Comparison of ENCODE assay signal across 8 mouse cellular contexts in the genomic region with DNA sequence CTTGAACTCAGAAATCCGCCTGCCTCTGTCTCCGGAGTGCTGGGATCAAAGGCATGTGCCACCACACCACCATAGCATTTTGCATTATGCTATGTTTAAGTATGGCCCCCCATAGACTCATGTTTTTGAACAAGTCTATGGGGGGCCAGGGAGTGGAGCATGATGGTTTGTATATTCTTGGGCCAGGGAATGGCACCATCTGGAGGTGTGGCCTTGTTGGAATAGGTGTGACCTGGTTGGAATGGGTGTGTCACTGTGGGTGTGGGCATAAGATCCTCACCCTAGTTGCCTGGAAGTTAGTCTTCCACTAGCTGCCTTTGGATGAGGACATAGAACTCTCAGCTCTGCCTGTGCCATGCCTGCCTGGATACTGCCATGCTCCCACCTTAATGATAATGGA. TPM values are rescaled to one million over a fixed set of nuclear protein-coding genes. Genes with fewer than 3 reads are reported as not detected.
DNase-seq lines count a peak whose midpoint lies in the region; ATAC-seq and TF ChIP-seq lines count a peak whose summit lies in the region.
"Not testable (repeated sequence)": the region's sequence is repeated elsewhere in the genome, so short reads cannot be mapped to it uniquely, and the experiment has no call there.

TSS of gene Sod2 (plus strand) at position 301 of the 400 bp plus-strand sequence.

- not testable (repeated sequence) for TF ChIP-seq CTCF in thymus, adult 2 months (IDR thresholded peaks at IDR 0.05; ENCODE audit: borderline replicate concordance, control insufficient read depth, extremely low read depth, insufficient read depth, low read length, poor library complexity)

- H3K36me3 ChIP-seq in erythroblast, embryonic 14.5 days (ENCODE audit: control insufficient read depth): peaks cover 12% of the 10 kb centered on the region
- H3K36me3 ChIP-seq in hindbrain, embryonic 12.5 days; midbrain, embryonic 14.5 days (ENCODE audit: control insufficient read depth, insufficient read depth, low read length); thymus, adult 2 months (ENCODE audit: control insufficient read depth, insufficient read depth, low read length): not testable (repeated sequence)
- peaks cover 13% of the 10 kb centered on the region for H3K36me3 ChIP-seq in liver, embryonic 12.5 days

- peaks cover 46% of the 10 kb centered on the region for H3K4me1 ChIP-seq in erythroblast, embryonic 14.5 days (ENCODE audit: control insufficient read depth)
- H3K4me1 ChIP-seq in hindbrain, embryonic 12.5 days; midbrain, embryonic 14.5 days (ENCODE audit: control insufficient read depth, insufficient read depth, low read length); thymus, adult 2 months (replicated peaks; ENCODE audit: control insufficient read depth, insufficient read depth, low read length): not testable (repeated sequence)
- H3K4me1 ChIP-seq in liver, embryonic 12.5 days: peaks cover 33% of the 10 kb centered on the region

- not testable (repeated sequence) for DNase-seq in adrenal gland, adult 8-10 months; layer of hippocampus, postnatal 10 days (ENCODE audit: low spot score in 2 of 2); midbrain, embryonic 14.5 days; thymus, adult 2 months
- peak; percentile 84 for DNase-seq in heart, adult 11 months

- ATAC-seq in hindbrain, embryonic 12.5 days (ENCODE audit: low FRiP score); liver, embryonic 12.5 days; midbrain, embryonic 14.5 days (ENCODE audit: low FRiP score, low TSS enrichment): not testable (repeated sequence)

- peak within 1 kb of the TSS; percentile 97 for H3K4me3 ChIP-seq in erythroblast, embryonic 14.5 days (replicated peaks)
- H3K4me3 ChIP-seq in hindbrain, embryonic 12.5 days: peak within 1 kb of the TSS; percentile 92
- peak within 1 kb of the TSS; percentile 88 for H3K4me3 ChIP-seq in liver, embryonic 12.5 days
- peak within 1 kb of the TSS; percentile 90 for H3K4me3 ChIP-seq in midbrain, embryonic 14.5 days (replicated peaks; ENCODE audit: low read depth, low read length)
- H3K4me3 ChIP-seq in thymus, adult 2 months (ENCODE audit: control insufficient read depth, insufficient read depth, low read length): peak within 1 kb of the TSS; percentile 70

- WGBS in hindbrain, embryonic 12.5 days: 86% methylated on average over 2 of the region's 2 CpGs
- 92% methylated on average over 2 of the region's 2 CpGs for WGBS in liver, embryonic 12.5 days (ENCODE audit: insufficient replicate concordance)
- 90% methylated on average over 2 of the region's 2 CpGs for WGBS in midbrain, embryonic 14.5 days
- 95% methylated on average over 2 of the region's 2 CpGs for WGBS in thymus, adult 2 months

- H3K27ac ChIP-seq in hindbrain, embryonic 12.5 days: peak within 1 kb of the TSS; percentile 60; the same call in 1 of the 2 replicates
- peak within 1 kb of the TSS; percentile 94 for H3K27ac ChIP-seq in liver, embryonic 12.5 days
- H3K27ac ChIP-seq in midbrain, embryonic 14.5 days (replicated peaks; ENCODE audit: low read depth, low read length): peak within 1 kb of the TSS; percentile 89
- H3K27ac ChIP-seq in thymus, adult 2 months (ENCODE audit: control insufficient read depth, insufficient read depth, low read length): not testable (repeated sequence)

- peak within 1 kb of the TSS; percentile 85 for H3K4me2 ChIP-seq in hindbrain, embryonic 12.5 days (replicated peaks)
- peak within 1 kb of the TSS; percentile 93 for H3K4me2 ChIP-seq in liver, embryonic 12.5 days
- peak within 1 kb of the TSS; percentile 90 for H3K4me2 ChIP-seq in midbrain, embryonic 14.5 days (ENCODE audit: low read length)

- peak within 1 kb of the TSS; percentile 83 for H3K9ac ChIP-seq in hindbrain, embryonic 12.5 days
- H3K9ac ChIP-seq in liver, embryonic 12.5 days: peak within 1 kb of the TSS; percentile 89; the same call in 1 of the 2 replicates
- peak within 1 kb of the TSS; percentile 68 for H3K9ac ChIP-seq in midbrain, embryonic 14.5 days (replicated peaks; ENCODE audit: low read length)

- not testable (repeated sequence) for TF ChIP-seq POLR2A in thymus, adult 2 months (IDR thresholded peaks at IDR 0.05; ENCODE audit: control insufficient read depth, extremely low read depth, insufficient read depth, low read length, poor library complexity)

- H3K9me3 ChIP-seq in erythroblast, embryonic 14.5 days (ENCODE audit: control insufficient read depth, low read length); hindbrain, embryonic 12.5 days (replicated peaks); liver, embryonic 12.5 days (replicated peaks); midbrain, embryonic 14.5 days (ENCODE audit: control insufficient read depth, low read length): not testable (repeated sequence)

- not testable (repeated sequence) for H3K27me3 ChIP-seq in erythroblast, embryonic 14.5 days (ENCODE audit: control insufficient read depth); hindbrain, embryonic 12.5 days; liver, embryonic 12.5 days (replicated peaks); midbrain, embryonic 14.5 days (ENCODE audit: control insufficient read depth, insufficient read depth, low read length); thymus, adult 2 months (ENCODE audit: control insufficient read depth, insufficient read depth, low read length)

RNA-seq across cellular contexts. Expression of gene Sod2, which starts in this region (rescaled TPM):
- total RNA-seq in adrenal gland, adult 8-10 months (2022): 100 to 1,000 TPM; 251 to 373 (median 320) TPM
- polyA plus RNA-seq in erythroblast, embryonic 14.5 days (2012): 30.9 and 38.6 TPM in 2 replicates
- 102 and 108 TPM in 2 replicates for polyA plus RNA-seq in hindbrain, embryonic 12.5 days (2016; fragmentation: Nextera tagmentation; extraction: Ambion mirVana)
- 100 to 1,000 TPM; 211 to 236 TPM for total RNA-seq in layer of hippocampus, postnatal 10 days (2021)
- polyA plus RNA-seq in liver, embryonic 12.5 days (2016; fragmentation: Nextera tagmentation; extraction: Ambion mirVana): 162 TPM in 2 replicates
- polyA plus RNA-seq in midbrain, embryonic 14.5 days (2014; fragmentation: Nextera tagmentation; extraction: Ambion mirVana): 144 and 152 TPM in 2 replicates
- 256 and 263 TPM in 2 replicates for polyA plus RNA-seq in thymus, adult 2 months (2012; rRNA removed)
